Mouse (Mus musculus): ENCODE results near the gene Gm10309. TPM values are rescaled to one million over a fixed set of nuclear protein-coding genes. Genes with fewer than 3 reads are reported as not detected.

The Gm10309 gene
- polyA plus RNA-seq, 1 experiment, result not detected

DNA sequence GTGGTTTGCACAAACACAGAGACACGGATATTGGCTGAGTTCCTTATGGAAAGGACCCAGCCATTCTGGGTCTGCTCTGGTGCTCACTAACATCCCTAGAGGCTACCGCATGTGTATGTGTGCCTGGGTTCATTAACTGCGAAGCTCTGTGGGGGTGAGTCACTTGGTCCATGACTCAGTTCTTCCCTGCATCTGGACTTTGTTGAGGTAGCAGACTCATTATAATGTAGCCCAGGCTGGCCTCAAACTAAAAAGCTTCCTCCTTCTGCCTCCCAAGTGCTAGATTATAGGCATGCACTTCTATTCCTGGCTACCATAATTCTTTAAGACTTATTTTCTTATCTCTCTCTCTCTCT lies 50.7 kb downstream of the Gm10309 start:
- Histone ChIP-seq H3K36me3 (replicated peaks; ENCODE audit: low read length) (no peaks in the 10 kb centered on the region), H3K27me3 (replicated peaks) (no peaks in the 10 kb centered on the region), H3K4me3 (replicated peaks) (no peak overlapping the region), H3K9me3 (peaks cover 2% of the 10 kb centered on the region; the same call in 1 of the 2 replicates), H3K4me1 (peaks cover 12% of the 10 kb centered on the region)
- TF ChIP-seq FLI1 (IDR thresholded peaks at IDR 0.05; ENCODE audit: low read length), result no peak
- no peak for TF ChIP-seq GATA1 (IDR thresholded peaks at IDR 0.05; ENCODE audit: borderline replicate concordance, low read length)

DNA sequence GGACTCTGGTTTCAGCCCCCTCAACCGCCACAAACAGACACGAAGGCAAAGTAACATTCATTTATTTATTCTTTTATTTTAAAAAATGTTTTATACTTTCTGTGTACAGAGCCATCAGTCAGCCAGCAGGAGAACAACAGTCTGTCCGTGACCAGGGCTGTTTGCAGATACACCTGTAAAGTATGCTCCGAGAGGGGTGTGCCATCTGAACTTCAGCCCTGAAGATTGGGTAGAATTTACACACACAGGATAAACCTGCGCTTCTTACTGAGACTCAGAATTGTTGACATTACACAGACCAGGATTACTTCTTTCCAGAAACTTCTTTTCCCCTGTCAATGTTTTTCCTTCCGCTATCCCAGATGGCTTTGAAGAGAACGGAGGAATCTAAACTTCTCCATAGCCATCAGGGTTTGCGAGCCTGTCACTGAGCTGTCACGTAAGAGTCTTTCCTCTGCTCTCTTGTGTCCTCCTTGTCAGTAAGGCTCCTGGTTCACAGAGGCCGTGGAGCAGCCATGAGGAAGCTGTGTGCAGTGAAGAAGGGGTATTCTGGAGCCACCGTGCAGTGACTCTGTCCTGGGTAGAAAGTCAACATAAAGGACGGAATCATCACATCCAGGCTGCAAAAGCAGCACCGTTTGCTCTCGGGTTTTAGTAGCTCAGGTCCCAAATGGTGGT lies 51.2 kb downstream of the Gm10309 start:
- Histone ChIP-seq H3K4me1 (peaks cover 12% of the 10 kb centered on the region), H3K9me3 (peaks cover 2% of the 10 kb centered on the region; the same call in 1 of the 2 replicates), H3K4me3 (replicated peaks) (no peak overlapping the region), H3K27me3 (replicated peaks) (no peaks in the 10 kb centered on the region), H3K36me3 (replicated peaks; ENCODE audit: low read length) (no peaks in the 10 kb centered on the region)
- TF ChIP-seq FLI1 (IDR thresholded peaks at IDR 0.05; ENCODE audit: low read length) (no peak), GATA1 (IDR thresholded peaks at IDR 0.05; ENCODE audit: borderline replicate concordance, low read length) (no peak)

- no peak overlapping the region for H3K4me3 ChIP-seq (replicated peaks)
- H3K36me3 ChIP-seq (replicated peaks; ENCODE audit: low read length), result peaks cover 5% of the 10 kb centered on the region
- no peak for TF ChIP-seq GATA1 (IDR thresholded peaks at IDR 0.05; ENCODE audit: borderline replicate concordance, low read length)
- no peak for TF ChIP-seq FLI1 (IDR thresholded peaks at IDR 0.05; ENCODE audit: low read length)
- peaks cover 8% of the 10 kb centered on the region for H3K9me3 ChIP-seq
- H3K27me3 ChIP-seq (replicated peaks), result no peaks in the 10 kb centered on the region
- peaks cover 9% of the 10 kb centered on the region for H3K4me1 ChIP-seq
These were observed 52.1 kb downstream of the Gm10309 start for GRCm38 (mm10) chr17:86452934-86453333.

Other genes with a start within 250 kb of the Gm10309 start
- 0.39 and 0.96 TPM in 2 replicates for gene Epas1, start 248.5 kb upstream of the Gm10309 start, polyA plus RNA-seq (2012; ENCODE audit: insufficient read depth, low replicate concordance)

Measured in megakaryocyte, embryonic 14.5 days (primary cell).